8 mouse cellular contexts compared by ENCODE assay signal in genomic region chr5:21139505-21139904, GRCm38 (mm10). TPM values are rescaled to one million over a fixed set of nuclear protein-coding genes. Genes with fewer than 3 reads are reported as not detected.
DNase-seq lines count a peak whose midpoint lies in the region; ATAC-seq and TF ChIP-seq lines count a peak whose summit lies in the region.
"Had no signal": no experiment of that assay in that cellular context is flagged by ENCODE, and none has a peak within 500 bp of the region (broad histone marks: within the 10 kb centered on the region; RNA-seq: fewer than 3 reads in every experiment).

No protein-coding gene starts in this region.

- no peaks in the 10 kb centered on the region for H3K27me3 ChIP-seq in Patski
- H3K27me3 ChIP-seq: midbrain, embryonic 12.5 days had no signal

- CTCF ChIA-PET in Patski (lab: Charles Lee): interaction anchor here (1.0 to 1.3 kb wide), 3 partner anchors 9 to 54 kb away, joined by 3 to 5 read pairs (median 4); no protein-coding TSS in a partner anchor

- intact Hi-C loops in heart, postnatal 36 days (cut with DNase I): no loop called here
- intact Hi-C loops in left cerebral cortex, postnatal 10 days (cut with DNase I): no loop called here

- peak; percentile 87 for ATAC-seq in Patski

- TF ChIP-seq CTCF in Patski (IDR thresholded peaks at IDR 0.05): no peak

- in situ Hi-C loops in Patski (cut with MboI; ENCODE audit: low pct_unique_long_range_greater_than_20kb): no loop called here

- peak; percentile 79 for DNase-seq in Patski (ENCODE audit: low read depth, low spot score)
- DNase-seq in adrenal gland, postnatal 36 days: peak; percentile 79 to 81
- DNase-seq in frontal cortex, postnatal 10 days (ENCODE audit: low spot score in 2 of 2): peak; percentile 58 to 69
- peak; percentile 70 to 80 for DNase-seq in heart, postnatal 36 days
- DNase-seq in left cerebral cortex, postnatal 10 days (ENCODE audit: extremely low spot score in 1 of 2, low spot score in 2 of 2): peak; percentile 68 to 73
- DNase-seq in ovary, postnatal 36 days (ENCODE audit: low spot score): peak; percentile 41
- DNase-seq in spleen, postnatal 4 days (ENCODE audit: low spot score in 2 of 2): no peak

- POLR2A ChIA-PET in Patski (lab: Charles Lee): interaction anchor here (2.5 kb wide), 1 partner anchor 85 kb away, joined by 7 read pairs; no protein-coding TSS in a partner anchor

RNA-seq across cellular contexts. Expression of gene Gsap, which starts 46.5 kb away (rescaled TPM):
- 5.7 TPM for polyA plus RNA-seq in Patski (2021)
- 1 to 10 TPM; 4.4 TPM for total RNA-seq in adrenal gland, postnatal 36 days (2021)
- 1 to 10 TPM; 4.2 to 4.5 TPM for total RNA-seq in heart, postnatal 36 days (2021)
- total RNA-seq in left cerebral cortex, postnatal 10 days (2021): 1 to 10 TPM; 4.7 to 5.1 TPM

Comparison
In these comparisons a context has a peak if more than half of its experiments do, and no peak if none do; other contexts are left out.
1. DNase-seq: peak in Patski (single experiment), adrenal gland, postnatal 36 days (2 of 2), frontal cortex, postnatal 10 days (2 of 2), heart, postnatal 36 days (2 of 2), left cerebral cortex, postnatal 10 days (2 of 2) and ovary, postnatal 36 days (single experiment); none in spleen, postnatal 4 days (0 of 2).